Mouse (Mus musculus): ENCODE results near the gene Ank2.
"Not testable (repeated sequence)": the region's sequence is repeated elsewhere in the genome, so short reads cannot be mapped to it uniquely, and the experiment has no call there.

Gene Ank2

DNA sequence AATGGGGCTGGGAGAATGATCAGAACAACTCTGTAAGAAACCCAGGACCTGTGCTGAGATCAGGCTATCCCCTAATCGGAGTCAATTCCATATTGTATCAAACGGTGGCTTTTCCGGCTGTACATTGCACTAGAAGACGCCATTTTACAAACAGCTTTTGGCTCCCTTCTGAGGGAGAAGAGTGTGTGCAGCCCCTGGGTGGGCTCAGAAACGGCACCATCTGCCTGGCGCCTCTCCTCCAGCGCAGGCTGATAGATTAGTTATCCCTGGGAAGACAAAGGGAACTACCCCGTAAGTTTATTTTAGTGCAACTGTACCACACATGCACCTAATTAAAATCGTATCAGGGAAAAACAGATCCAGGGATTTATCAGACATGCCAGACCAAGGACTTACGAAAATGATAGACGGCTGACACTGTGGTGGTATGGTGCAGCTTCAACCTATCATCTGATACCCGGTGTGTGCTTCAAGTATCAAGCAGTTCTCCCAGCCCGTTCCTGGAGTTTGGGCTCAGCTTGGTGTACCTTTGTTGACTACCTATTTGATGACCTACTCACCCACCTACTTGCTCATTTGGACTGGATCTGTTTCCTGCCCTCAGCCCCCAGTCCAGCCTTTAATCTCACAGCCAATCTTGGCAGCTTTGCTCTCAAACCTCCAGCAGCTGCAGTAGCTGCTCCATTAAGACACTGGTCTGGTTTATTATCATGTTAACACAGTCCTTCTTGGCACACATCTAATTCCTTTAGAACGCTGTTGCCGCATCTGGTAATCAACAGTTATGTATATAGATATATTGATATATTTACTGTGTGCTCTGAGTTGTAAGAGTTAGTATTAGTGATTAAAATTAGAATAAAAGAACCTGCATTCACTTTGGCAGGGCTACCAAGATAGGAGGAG is 9.0 kb upstream of the Ank2 start:
- ChIA-PET CTCF (interaction anchor here in 1 of 4 experiments (0.6 kb wide), 1 partner anchor 52 kb away, joined by 3 read pairs; no protein-coding TSS in a partner anchor), POLR2A (no interaction called here)

DNA sequence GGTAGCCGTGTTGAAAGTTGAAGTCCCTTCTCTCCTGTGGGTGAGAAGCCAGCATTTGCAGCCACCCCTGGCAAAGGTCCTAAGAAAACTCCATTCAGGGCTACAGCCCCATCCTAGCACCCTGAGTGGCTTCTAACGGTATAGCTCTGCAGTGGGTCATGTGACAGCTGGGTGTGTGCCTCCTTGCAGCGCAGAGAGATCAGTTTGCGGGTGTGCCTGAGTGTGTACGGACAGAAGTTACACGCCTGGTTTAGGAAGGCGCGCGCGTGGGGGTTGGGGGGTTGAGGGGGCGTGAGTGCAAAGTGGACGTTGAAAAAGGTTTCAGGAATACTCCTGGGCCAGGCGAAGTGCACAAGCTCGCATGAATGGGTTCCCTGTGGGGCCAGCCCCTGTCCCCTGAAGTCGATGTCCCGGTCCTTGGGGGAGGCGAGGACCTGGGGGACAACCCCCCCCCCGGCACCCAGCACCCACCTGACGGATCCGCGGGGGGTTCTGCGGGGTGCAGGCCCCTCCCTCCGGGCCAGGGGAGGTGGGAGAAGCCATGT is 881 bp downstream of the Ank2 start:
- ChIA-PET CTCF (interaction anchor here in 2 of 4 experiments (0.9 to 1.2 kb wide), 4 partner anchors 41 to 142 kb away, joined by 3 to 5 read pairs (median 4); partner anchors contain the start of gene Neurog2 (in 1 of the 2)), POLR2A (interaction anchor here in 3 of 4 experiments (0.9 to 2.7 kb wide), 12 partner anchors 10 to 398 kb away, joined by 3 to 20 read pairs (median 4); partner anchors contain the start of genes Alpk1 (in 1 of the 3), Fam241a (in 1 of the 3), Larp7 (in 1 of the 3) and Zgrf1 (in 1 of the 3))

DNA sequence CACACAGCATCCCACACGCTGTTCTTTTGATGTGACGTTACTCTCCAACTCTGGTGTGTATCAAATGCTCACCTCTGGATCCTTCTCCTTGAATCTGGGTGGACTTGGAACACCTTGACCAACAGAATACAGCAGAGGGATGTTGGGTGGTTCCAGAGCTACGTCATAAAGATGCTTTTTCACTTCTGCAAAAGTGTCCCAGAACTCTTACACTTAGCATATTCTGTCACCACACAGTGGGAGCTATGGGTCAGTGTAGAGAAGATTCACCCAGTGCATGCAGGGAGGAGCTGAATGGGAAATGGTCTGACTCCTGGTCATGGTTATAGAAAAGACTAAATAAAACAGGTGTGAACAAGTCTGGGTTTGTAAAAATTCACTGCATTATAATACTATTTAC is 6.5 kb downstream of the Ank2 start:
- ChIA-PET CTCF (no interaction called here), POLR2A (interaction anchor here in 2 of 4 experiments (0.8 to 1.6 kb wide), 2 partner anchors 37 to 344 kb away, joined by 5 to 7 read pairs; no protein-coding TSS in a partner anchor)

DNA sequence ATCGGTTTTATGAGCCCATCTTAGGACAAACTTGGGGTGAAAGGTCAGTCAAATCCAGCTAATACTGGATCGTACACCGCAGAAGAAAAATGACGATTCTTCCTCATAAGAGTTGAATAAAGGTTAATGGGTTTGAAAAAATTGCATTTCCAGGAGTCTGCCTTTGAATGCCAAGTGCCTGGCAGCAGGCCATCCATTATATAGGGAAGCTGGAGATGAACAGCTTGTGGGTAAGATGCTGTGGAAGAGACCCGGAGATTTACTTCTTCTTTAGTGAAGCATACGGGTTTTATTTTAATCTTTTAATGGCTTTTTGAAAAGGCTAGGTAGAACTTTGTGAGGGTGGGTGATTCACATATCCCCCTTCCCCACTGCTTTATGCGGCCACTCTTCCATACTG is 11.8 kb downstream of the Ank2 start:
- ChIA-PET CTCF (interaction anchor here in 1 of 4 experiments (1.5 kb wide), 1 partner anchor 31 kb away, joined by 4 read pairs; no protein-coding TSS in a partner anchor), POLR2A (interaction anchor here in 1 of 4 experiments (0.6 to 3.8 kb wide), 4 partner anchors 12 to 35 kb away, joined by 3 to 12 read pairs (median 4); partner anchors contain the start of gene Ank2)

DNA sequence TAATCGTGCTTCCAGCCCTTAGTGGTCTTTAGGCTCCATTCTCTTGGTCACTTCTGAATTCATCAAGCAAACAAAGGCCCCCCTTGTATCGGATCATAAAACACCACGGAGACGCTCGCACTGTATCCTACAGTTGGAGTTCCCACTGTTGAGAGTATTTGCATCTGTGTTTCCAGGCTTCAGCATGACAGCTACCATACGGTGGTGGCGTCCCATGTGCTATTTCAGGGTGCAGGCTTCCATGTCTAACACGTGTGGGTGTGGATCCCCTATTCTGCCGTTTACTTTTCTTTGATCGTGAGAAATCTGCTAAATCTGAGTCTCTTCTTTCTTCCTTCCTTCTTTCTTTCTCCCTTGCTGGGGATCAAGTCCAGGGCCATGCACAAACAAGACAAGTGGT is 14.0 kb downstream of the Ank2 start:
- ChIA-PET CTCF (interaction anchor here in 1 of 4 experiments (1.1 kb wide), 1 partner anchor 15 kb away, joined by 3 read pairs; no protein-coding TSS in a partner anchor), POLR2A (no interaction called here)

DNA sequence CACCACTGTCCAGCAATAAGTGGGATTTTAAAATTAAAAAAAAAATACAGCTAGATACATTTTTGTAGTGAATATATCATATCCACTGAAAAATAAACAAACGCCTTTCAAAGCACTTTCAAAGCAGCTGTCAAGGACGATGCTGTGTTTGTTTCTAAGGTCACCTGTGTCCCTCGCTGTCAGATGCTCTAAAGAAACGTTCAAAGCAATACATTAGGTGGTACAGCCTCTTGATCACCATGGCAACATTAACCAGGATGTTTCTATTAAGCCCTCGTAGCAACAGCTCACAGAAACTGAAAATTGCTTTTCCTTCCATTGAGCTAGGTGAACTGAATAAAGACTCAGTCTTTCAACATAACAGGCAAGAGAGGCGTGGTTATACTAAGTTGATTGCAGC is 17.5 kb downstream of the Ank2 start:
- POLR2A ChIA-PET, result interaction anchor here in 2 of 4 experiments (0.6 to 2.6 kb wide), 3 partner anchors 17 to 758 kb away, joined by 3 to 6 read pairs (median 5); partner anchors contain the start of gene Ank2 (in 1 of the 2)
- CTCF ChIA-PET, result no interaction called here

DNA sequence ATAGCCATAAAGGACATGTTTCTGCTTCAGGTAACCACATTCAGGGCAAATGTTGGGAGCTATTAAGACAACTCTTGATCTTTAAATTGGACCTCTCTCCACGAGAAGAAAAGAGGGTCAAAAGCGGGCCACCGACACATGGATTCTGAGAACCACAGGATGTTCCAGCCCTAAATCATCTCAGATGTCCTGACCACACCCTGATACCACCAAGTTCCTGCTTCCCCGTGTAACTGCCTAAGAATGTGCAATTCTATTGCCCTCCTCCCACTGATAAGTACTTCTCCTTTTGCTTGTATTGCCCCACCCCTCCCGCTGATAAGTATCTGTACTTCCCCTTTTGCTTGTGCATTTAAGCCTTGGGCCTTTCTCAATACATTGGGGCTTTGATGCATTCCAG is 18.8 kb downstream of the Ank2 start:
- CTCF ChIA-PET, result not testable (repeated sequence)
- POLR2A ChIA-PET, result interaction anchor here in 2 of 4 experiments (0.6 to 2.6 kb wide), 6 partner anchors 9 to 113 kb away, joined by 3 to 6 read pairs (median 4); partner anchors contain the start of gene Ank2 (in 1 of the 2)

DNA sequence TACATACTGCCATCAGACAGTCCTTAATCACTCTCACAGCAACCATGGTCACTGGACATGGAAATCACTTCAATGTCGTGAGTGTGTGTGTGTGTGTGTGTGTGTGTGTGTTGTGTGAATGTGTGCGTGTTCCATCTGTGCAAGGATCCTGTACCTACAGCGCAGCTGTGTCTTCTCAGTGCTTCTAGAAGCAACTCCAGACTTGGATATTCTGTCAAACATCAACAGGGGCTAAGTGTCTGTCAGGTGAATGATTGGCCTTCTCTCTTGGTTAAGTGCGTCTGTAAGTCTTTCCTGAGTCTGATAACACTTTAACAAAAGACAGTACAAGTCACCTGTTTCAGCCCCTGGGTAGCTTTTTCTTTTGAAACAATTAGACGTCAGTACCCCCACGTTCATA is 25.0 kb downstream of the Ank2 start:
- CTCF ChIA-PET, result interaction anchor here in 1 of 4 experiments (1.2 kb wide), 1 partner anchor 13 kb away, joined by 3 read pairs; no protein-coding TSS in a partner anchor
- POLR2A ChIA-PET, result no interaction called here

DNA sequence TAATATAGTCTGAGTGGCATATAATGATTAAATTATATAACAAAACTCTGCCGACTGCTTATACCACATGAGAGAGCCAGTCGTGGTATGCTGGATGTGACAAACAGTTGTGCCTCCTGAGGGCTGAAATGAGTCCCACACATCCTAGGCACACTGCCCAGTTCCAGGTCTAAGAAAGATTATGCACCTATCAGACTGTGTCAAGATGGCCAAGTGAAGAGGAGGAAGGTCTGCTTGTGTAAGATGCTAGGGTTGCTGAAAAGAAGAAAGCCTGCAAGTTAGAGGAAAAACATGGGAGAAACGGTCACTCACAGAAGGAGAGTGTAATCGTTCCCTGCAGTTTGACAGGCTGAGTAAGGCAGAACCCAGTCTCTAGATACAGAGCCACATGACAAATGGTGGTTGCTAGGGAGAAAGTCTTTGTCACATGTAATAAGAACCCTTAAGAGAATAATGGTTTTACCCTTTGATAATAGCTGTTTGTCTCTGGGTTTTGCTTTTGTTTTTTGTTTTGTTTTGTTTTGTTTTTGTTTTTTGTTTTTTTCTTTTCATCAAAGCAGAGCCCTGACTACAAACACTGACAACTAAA is 29.9 kb downstream of the Ank2 start:
- CTCF ChIA-PET, result interaction anchor here in 3 of 4 experiments (0.7 to 2.0 kb wide), 3 partner anchors 16 to 29 kb away, joined by 3 to 8 read pairs (median 6); no protein-coding TSS in a partner anchor
- POLR2A ChIA-PET, result interaction anchor here in 1 of 4 experiments (1.3 to 1.4 kb wide), 2 partner anchors 9 to 78 kb away, joined by 3 read pairs; no protein-coding TSS in a partner anchor

DNA sequence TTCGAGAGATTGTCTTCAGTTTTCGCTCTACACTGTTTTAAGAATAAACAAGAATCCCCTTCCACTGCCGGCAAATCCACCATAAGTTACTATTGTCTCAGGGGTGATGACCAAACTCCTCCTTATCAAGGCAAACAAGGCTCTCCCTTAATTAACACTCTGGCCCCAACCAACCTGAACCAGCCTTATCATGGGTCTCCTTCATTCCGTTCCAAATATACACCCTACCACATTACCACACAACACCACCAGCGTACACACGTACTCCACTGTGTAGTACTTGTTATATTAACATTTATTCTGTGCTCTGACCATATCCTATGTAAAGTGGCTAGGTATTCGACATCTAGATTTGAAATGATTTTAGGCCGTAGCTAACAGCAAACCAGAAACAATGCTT is 30.6 kb downstream of the Ank2 start:
- POLR2A ChIA-PET, result no interaction called here

DNA sequence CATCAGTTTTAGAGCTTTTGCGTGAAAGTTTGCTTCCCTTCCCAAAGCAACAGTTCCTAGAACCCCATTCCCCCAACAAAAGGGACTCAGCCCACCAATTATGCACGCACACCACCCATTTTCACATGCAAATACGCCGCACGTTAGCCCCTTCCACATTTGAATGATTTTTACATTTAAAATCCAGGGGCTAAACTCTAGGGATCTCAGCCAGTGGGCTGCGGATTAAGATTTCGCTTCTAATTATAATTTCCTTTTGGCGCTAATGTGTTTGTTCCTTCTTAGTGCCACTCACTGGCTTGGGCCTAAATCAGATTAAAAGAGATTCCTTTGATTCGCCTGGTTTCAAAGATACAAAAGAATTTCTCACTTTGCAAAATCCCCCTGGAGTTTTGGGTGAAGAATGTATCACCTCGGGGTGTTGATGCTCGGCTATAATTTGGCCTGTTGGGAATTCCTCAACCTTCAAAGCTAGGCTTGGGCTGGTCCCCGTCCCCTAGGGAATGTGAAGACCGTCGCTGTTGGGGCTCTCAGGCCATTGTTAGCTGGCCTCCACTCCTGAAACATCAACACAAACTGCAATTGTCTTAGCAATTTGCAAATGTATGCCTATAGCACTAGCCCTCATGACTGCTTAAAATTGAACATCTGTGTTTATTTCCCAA is 35.2 kb downstream of the Ank2 start:
- POLR2A ChIA-PET, result interaction anchor here in 2 of 4 experiments (0.8 to 2.5 kb wide), 7 partner anchors 10 to 166 kb away, joined by 3 to 20 read pairs (median 4); partner anchors contain the start of gene Ank2 (in 1 of the 2)
- CTCF ChIA-PET, result interaction anchor here in 2 of 4 experiments (1.0 to 3.7 kb wide), 3 partner anchors 11 to 177 kb away, joined by 3 to 13 read pairs (median 5); no protein-coding TSS in a partner anchor

More for the DNA sequence above, 30.6 kb downstream of the Ank2 start:
- CTCF ChIA-PET, result interaction anchor here in 1 of 4 experiments (2.0 kb wide), 1 partner anchor 16 kb away, joined by 6 read pairs; no protein-coding TSS in a partner anchor

DNA sequence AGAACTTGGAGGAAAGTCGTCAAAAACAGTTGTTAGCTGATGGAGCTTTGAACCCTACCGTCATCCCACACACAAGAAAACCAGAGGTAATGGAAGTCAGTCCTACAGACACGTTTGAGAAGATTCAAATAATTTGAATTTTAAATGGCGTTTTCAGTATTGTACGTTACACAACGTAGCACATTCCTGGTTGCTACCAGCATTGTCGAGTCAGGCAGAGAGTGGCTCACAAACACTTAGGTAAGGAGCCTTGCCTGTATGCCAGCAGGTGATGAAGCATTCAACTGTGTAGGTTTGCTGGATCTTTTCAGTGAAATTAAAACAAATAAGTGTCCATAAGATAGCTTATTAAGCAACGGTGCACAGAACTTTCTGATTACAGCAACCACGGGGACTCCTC is 36.0 kb downstream of the Ank2 start:
- CTCF ChIA-PET, result interaction anchor here in 3 of 4 experiments (0.6 to 3.7 kb wide), 3 partner anchors 10 to 61 kb away, joined by 5 to 13 read pairs (median 5); no protein-coding TSS in a partner anchor

DNA sequence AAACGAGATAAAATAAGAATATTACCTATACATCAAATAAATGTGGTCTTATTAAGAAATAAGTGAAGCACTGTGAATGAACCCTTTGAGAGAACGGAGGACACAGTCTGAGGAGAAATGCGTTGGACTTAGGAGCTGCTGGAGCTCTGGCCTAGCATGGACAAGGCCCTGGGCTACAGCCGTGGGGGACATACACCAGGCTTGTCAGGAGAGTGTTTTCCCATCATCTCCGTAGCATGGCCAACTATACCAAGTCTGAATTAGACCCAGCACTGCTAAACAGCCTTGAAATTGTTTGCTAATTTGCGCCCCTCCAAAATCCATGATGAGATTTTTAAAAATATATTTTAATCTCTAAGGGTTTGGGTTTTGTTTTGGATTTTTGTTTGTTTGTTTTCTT is 36.7 kb downstream of the Ank2 start:
- POLR2A ChIA-PET, result interaction anchor here in 1 of 4 experiments (1.1 to 2.5 kb wide), 3 partner anchors 9 to 82 kb away, joined by 3 to 20 read pairs (median 8); no protein-coding TSS in a partner anchor
- CTCF ChIA-PET, result interaction anchor here in 2 of 4 experiments (1.6 to 3.7 kb wide), 2 partner anchors 9 to 10 kb away, joined by 5 to 13 read pairs; no protein-coding TSS in a partner anchor

More for the DNA sequence above, 36.0 kb downstream of the Ank2 start:
- POLR2A ChIA-PET, result interaction anchor here in 1 of 4 experiments (0.9 to 2.5 kb wide), 3 partner anchors 10 to 165 kb away, joined by 3 to 20 read pairs (median 8); no protein-coding TSS in a partner anchor

DNA sequence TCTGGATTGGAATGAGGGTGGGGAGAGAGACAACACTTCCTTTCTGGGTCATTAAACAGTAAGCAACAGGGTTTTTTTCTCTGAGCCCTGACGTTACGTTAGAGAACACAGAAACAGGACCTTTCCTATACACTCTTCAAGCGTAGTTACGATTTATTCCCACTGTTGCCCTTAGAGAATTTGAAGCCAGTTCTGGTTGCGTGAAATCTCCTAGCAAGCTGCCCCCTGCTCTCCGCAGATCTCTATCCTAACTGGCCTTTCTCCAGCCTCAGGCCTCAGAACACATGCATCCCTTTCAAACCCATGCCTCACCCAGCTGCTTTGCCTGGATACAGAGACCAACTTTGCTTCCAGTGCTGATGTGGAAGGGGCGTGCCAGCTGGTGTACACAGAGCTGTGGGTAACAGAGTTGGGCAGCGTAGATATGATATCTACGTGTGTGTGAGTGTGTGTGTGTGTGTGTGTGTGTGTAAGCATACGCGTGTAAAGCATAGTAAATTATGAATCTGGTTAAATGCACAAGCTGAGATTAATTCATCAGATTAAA is 38.2 kb downstream of the Ank2 start:
- ChIA-PET CTCF (interaction anchor here in 3 of 4 experiments (1.1 to 3.7 kb wide), 4 partner anchors 8 to 84 kb away, joined by 3 to 13 read pairs (median 5); no protein-coding TSS in a partner anchor), POLR2A (interaction anchor here in 3 of 4 experiments (0.6 to 3.3 kb wide), 11 partner anchors 8 to 448 kb away, joined by 3 to 19 read pairs (median 3); partner anchors contain the start of genes Larp7 (in 1 of the 3), Neurog2 (in 1 of the 3) and Zgrf1 (in 1 of the 3))

DNA sequence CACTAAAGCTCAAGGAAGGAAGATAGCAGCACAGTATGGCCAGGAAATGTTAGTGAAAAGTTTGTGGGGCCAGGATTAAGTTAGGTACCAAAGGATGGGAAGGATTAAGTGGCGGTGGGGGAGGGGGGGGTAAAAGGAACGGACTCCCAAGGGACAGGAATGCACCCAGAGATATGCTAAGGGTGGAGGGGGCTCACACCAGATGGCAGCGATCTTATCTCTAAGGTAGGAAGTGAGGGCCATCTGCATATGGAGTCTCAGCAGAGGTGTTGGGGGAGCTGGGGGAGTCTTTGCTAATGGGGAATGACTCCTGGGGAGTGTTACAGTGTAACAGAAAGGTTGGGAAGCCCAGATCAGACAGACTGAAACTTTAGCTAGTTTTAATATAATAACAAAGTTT is 39.3 kb downstream of the Ank2 start:
- POLR2A ChIA-PET, result interaction anchor here in 3 of 4 experiments (0.7 to 3.3 kb wide), 16 partner anchors 10 to 392 kb away, joined by 3 to 19 read pairs (median 3); partner anchors contain the start of genes Larp7 (in 1 of the 3) and Zgrf1 (in 1 of the 3)
- CTCF ChIA-PET, result interaction anchor here in 3 of 4 experiments (0.6 to 1.6 kb wide), 5 partner anchors 11 to 162 kb away, joined by 3 read pairs; no protein-coding TSS in a partner anchor

DNA sequence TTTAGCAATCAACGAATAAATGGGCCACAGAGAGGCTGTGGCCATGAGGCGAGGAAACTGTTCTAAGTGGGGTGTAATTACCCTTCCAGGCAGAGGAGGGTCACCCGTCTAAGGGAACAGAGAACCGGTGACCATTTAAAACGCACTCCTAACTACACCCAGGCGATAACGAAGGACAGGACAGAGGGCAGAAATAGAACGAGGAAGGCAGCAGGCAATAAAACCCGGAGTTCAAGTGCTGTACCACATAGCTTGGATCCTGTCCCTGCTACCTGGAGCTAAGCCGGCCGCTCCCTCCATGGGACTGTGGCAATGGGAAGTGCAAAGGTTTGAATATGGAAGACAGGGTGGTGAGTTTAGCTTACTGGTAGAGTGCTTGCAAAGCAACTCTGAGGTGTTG is 40.2 kb downstream of the Ank2 start:
- ChIA-PET CTCF (interaction anchor here in 3 of 4 experiments (0.5 to 1.4 kb wide), 6 partner anchors 8 to 1926 kb away, joined by 3 to 6 read pairs (median 3); no protein-coding TSS in a partner anchor), POLR2A (interaction anchor here in 3 of 4 experiments (0.6 to 3.3 kb wide), 11 partner anchors 13 to 393 kb away, joined by 3 to 19 read pairs (median 4); no protein-coding TSS in a partner anchor)
